ENCODE assay signal across 28 mouse cellular contexts in the genomic region with DNA sequence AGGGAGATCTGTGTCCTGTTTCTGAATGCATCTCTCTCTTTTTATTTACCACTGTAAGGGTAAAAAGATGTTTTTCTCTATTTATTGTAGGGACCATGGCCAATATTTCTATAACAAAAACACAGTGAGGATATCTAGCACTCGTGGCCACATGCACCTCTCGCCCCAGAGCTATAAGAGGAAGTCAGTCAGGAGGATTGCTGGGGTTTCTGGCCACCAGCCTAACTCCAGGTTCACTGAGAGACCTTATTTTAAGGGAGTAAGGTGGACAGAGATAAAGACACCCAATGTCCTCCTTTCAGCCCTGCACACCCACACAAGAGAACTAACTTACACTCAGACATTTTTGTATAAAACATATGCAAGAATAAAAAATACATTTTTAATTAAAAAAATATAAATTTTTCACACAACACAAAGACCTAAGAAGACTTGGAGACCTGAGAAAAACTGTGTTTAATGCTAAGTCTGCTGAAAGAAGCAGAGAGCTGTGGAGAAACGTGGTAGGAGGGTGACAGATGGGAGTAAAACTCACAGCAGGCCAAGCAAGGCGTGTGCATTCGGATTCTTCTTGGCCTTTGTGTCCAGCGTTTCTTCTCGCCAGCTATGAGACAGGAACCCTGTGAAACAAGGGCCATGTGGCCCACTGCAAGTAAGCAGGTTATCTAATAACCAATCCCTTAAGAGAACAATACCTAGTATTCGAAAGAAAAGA.
DNase-seq lines count a peak whose midpoint lies in the region; ATAC-seq and TF ChIP-seq lines count a peak whose summit lies in the region.
"Had no signal": no experiment of that assay in that cellular context is flagged by ENCODE, and none has a peak within 500 bp of the region (broad histone marks: within the 10 kb centered on the region; RNA-seq: fewer than 3 reads in every experiment).

No protein-coding gene starts in this region.

- DNase-seq in midbrain, embryonic 10.5 days (ENCODE audit: low spot score): no peak
- DNase-seq in midbrain, postnatal 0 days (ENCODE audit: low spot score): no peak
- DNase-seq in cerebellum, adult 8-10 months: peak; percentile 39
- DNase-seq in cerebellum, postnatal 36 days: peak; percentile 37 to 45
- no peak for DNase-seq in gastrocnemius, postnatal 4 days (ENCODE audit: low spot score in 2 of 2)
- DNase-seq in lung, postnatal 25 days (ENCODE audit: low spot score): no peak
- DNase-seq: adrenal gland, adult 8-10 months; B cell, adult 2 months; gastrocnemius, postnatal 25 days; heart, postnatal 4 days; kidney, postnatal 25 days; liver, embryonic 13.5 days; lung, adult 2 months; lung, postnatal 14 days; midbrain, embryonic 14.5 days; right cerebral cortex, postnatal 14 days; thymus, postnatal 25 days had no signal

- H3K27ac ChIP-seq in midbrain, embryonic 10.5 days (replicated peaks): 0 out of 2 replicates have a peak overlapping the region, but pooled peaks have one; percentile 28
- H3K27ac ChIP-seq in midbrain, postnatal 0 days (ENCODE audit: low read depth, low read length): no peak overlapping the region
- H3K27ac ChIP-seq in heart, embryonic 11.5 days (ENCODE audit: low read depth, low read length): no peak overlapping the region
- H3K27ac ChIP-seq: forebrain, embryonic 10.5 days; liver, embryonic 13.5 days; neural tube, embryonic 12.5 days; stomach, embryonic 15.5 days had no signal

- no peaks in the 10 kb centered on the region for H3K36me3 ChIP-seq in midbrain, embryonic 10.5 days
- H3K36me3 ChIP-seq in midbrain, postnatal 0 days (ENCODE audit: insufficient read depth, low read length): no peaks in the 10 kb centered on the region
- H3K36me3 ChIP-seq in heart, embryonic 11.5 days (ENCODE audit: control insufficient read depth, insufficient read depth, low read length): no peaks in the 10 kb centered on the region
- H3K36me3 ChIP-seq: forebrain, embryonic 10.5 days; G1E; heart, embryonic 15.5 days; liver, embryonic 13.5 days; neural tube, embryonic 12.5 days; stomach, embryonic 15.5 days had no signal

- ATAC-seq in midbrain, postnatal 0 days (ENCODE audit: low FRiP score): no peak
- no peak for ATAC-seq in heart, embryonic 11.5 days (replicated peaks; ENCODE audit: insufficient number of reproducible peaks, low FRiP score, low TSS enrichment)
- ATAC-seq: forebrain, embryonic 16.5 days; hindbrain, embryonic 16.5 days; intestine, embryonic 16.5 days had no signal

- no peak overlapping the region for H3K4me3 ChIP-seq in midbrain, embryonic 10.5 days
- no peak overlapping the region for H3K4me3 ChIP-seq in midbrain, postnatal 0 days (ENCODE audit: low read depth, low read length)
- no peak overlapping the region for H3K4me3 ChIP-seq in heart, embryonic 11.5 days (ENCODE audit: low read depth, low read length)
- H3K4me3 ChIP-seq: forebrain, embryonic 10.5 days; heart, embryonic 15.5 days; liver, embryonic 13.5 days; megakaryocyte, embryonic 14.5 days; neural tube, embryonic 12.5 days; stomach, embryonic 15.5 days had no signal

- TF ChIP-seq CTCF in midbrain, postnatal 0 days (IDR thresholded peaks at IDR 0.05): no peak

- 82% methylated on average over 8 of the region's 8 CpGs for WGBS in midbrain, embryonic 10.5 days
- WGBS in midbrain, postnatal 0 days: 71% methylated on average over 8 of the region's 8 CpGs
- WGBS in heart, embryonic 11.5 days (ENCODE audit: insufficient replicate concordance): 80% methylated on average over 8 of the region's 8 CpGs

- no peaks in the 10 kb centered on the region for H3K27me3 ChIP-seq in midbrain, embryonic 10.5 days (ENCODE audit: low read depth, poor library complexity, severe bottlenecking)
- no peaks in the 10 kb centered on the region for H3K27me3 ChIP-seq in midbrain, postnatal 0 days (ENCODE audit: insufficient read depth, low read length)
- no peaks in the 10 kb centered on the region for H3K27me3 ChIP-seq in heart, embryonic 11.5 days (ENCODE audit: control insufficient read depth, insufficient read depth, low read length)
- H3K27me3 ChIP-seq: CH12.LX; heart, embryonic 15.5 days; liver, embryonic 13.5 days; neural tube, embryonic 12.5 days; stomach, embryonic 15.5 days had no signal

- H3K9me3 ChIP-seq in midbrain, embryonic 10.5 days (replicated peaks): no peaks in the 10 kb centered on the region
- H3K9me3 ChIP-seq in midbrain, postnatal 0 days (ENCODE audit: low read length): no peaks in the 10 kb centered on the region
- H3K9me3 ChIP-seq in heart, embryonic 11.5 days (replicated peaks; ENCODE audit: control insufficient read depth, low read length): no peaks in the 10 kb centered on the region
- H3K9me3 ChIP-seq: forebrain, embryonic 10.5 days; G1E; heart, embryonic 15.5 days; liver, embryonic 13.5 days; megakaryocyte, embryonic 14.5 days; neural tube, embryonic 12.5 days; stomach, embryonic 15.5 days had no signal

- no peak overlapping the region for H3K9ac ChIP-seq in midbrain, postnatal 0 days (replicated peaks; ENCODE audit: low read length, poor library complexity, severe bottlenecking)
- no peak overlapping the region for H3K9ac ChIP-seq in heart, embryonic 11.5 days (ENCODE audit: low read depth, low read length)
- H3K9ac ChIP-seq: heart, embryonic 15.5 days; liver, embryonic 13.5 days; neural tube, embryonic 12.5 days; stomach, embryonic 15.5 days had no signal

- no peak overlapping the region for H3K4me2 ChIP-seq in midbrain, postnatal 0 days (ENCODE audit: low read depth, low read length, poor library complexity, severe bottlenecking)
- H3K4me2 ChIP-seq in heart, embryonic 11.5 days: no peak overlapping the region
- H3K4me2 ChIP-seq: heart, embryonic 15.5 days; liver, embryonic 13.5 days; neural tube, embryonic 12.5 days; stomach, embryonic 15.5 days had no signal

- no peaks in the 10 kb centered on the region for H3K4me1 ChIP-seq in midbrain, embryonic 10.5 days
- no peaks in the 10 kb centered on the region for H3K4me1 ChIP-seq in midbrain, postnatal 0 days (ENCODE audit: insufficient read depth, low read length)
- H3K4me1 ChIP-seq in heart, embryonic 11.5 days (ENCODE audit: control insufficient read depth, insufficient read depth, low read length): peaks cover 3% of the 10 kb centered on the region; the same call in 1 of the 2 replicates
- H3K4me1 ChIP-seq: liver, embryonic 13.5 days; megakaryocyte, embryonic 14.5 days; neural tube, embryonic 12.5 days; stomach, embryonic 15.5 days had no signal

Comparison
In these comparisons a context has a peak if more than half of its experiments do, and no peak if none do; other contexts are left out.
1. DNase-seq: peak in cerebellum, adult 8-10 months (single experiment) and cerebellum, postnatal 36 days (2 of 2); none in midbrain, embryonic 10.5 days (single experiment), midbrain, postnatal 0 days (single experiment), gastrocnemius, postnatal 4 days (0 of 2) and lung, postnatal 25 days (single experiment).